Mouse (Mus musculus) embryonic fibroblast, embryonic 13.5 days (primary cell): ENCODE measurements around the gene Tle4.

ENCODE experiments used
- CTCF ChIP-seq: IDR thresholded peaks from 2 replicates; pipeline ENCODE4 v1.5.1; 2011; ENCODE audit warnings: mild to moderate bottlenecking, control low read depth, low read length, moderate library complexity, borderline replicate concordance; ENCODE audit not compliant: insufficient read depth
- POLR2A ChIP-seq: IDR thresholded peaks from 2 replicates; pipeline ENCODE4 v1.6.1; 2011; ENCODE audit warnings: low read depth, mild to moderate bottlenecking, control low read depth, low read length, moderate library complexity

DNA sequence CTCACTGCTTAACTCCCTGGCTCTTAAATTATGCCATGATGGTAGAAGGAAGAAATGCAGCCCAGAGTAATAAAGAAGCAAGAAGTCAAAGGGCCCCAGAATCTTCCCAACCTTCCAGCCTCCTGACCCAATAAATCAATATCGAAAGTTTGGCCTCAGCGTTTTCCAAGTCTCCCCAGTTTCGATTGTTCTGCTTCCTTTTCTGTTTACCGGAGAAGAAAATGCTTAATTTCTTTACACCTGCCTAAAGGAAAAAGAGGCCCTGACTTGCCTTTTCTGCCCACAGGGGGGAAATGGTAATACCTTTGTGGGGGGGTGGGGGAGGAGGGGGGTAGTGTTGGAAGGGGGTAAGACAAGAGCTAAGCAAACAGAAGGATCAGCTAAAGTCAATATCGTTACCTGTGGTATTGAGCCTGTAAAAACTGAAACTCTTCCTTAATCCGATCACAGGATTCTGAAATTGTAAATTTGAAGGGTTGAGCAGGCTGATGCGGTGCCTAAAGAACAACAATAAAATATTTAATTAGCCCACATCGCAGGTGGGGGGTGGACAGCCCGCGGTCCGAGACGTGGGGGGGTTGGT, 1.4 kb downstream of the Tle4 start:
- TF ChIP-seq POLR2A: no peak
- no peak for TF ChIP-seq CTCF
